Mouse (Mus musculus): ENCODE measurements around the gene Sema3g. TPM values are rescaled to one million over a fixed set of nuclear protein-coding genes. Genes with fewer than 3 reads are reported as not detected.
A peak's percentile ranks its signal among the peaks of the same experiment; 100 is the strongest.

The Sema3g gene
- polyA plus RNA-seq, 1 experiment: 0.14 TPM

DNA sequence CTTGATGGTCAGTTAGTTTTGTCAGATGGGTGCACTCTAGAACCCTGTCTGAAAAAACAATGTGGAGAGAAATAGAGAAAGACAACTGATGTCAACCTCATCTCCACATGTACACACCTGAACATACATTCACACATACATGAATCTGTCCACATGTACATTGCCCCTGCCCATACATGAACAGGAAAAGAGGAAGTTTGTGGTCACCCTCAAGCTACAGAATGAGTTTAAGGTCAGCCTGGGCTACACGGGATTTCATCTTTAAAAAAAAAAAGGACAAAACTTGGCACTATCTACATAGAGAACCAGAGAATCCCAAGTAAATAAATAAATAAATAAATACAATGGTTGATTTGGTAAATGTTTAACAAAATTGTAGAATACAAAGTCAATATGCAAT is 27.1 kb downstream of the Sema3g start:
- Histone ChIP-seq H3K79me3 (ENCODE audit: low read depth) (no peaks in the 10 kb centered on the region), H3K27me3 (ENCODE audit: control insufficient read depth, insufficient read depth, insufficient read length) (no peaks in the 10 kb centered on the region), H3K79me2 (ENCODE audit: control insufficient read depth, insufficient read depth) (no peaks in the 10 kb centered on the region), H3K4me3 (ENCODE audit: insufficient read depth, poor library complexity, severe bottlenecking) (no peak overlapping the region), H3K36me3 (ENCODE audit: control insufficient read depth, insufficient read depth) (no peaks in the 10 kb centered on the region), H3ac (ENCODE audit: control insufficient read depth, insufficient read length, low read depth) (no peak overlapping the region)
- TF ChIP-seq MYOD1 (IDR thresholded peaks at IDR 0.05; ENCODE audit: control insufficient read depth, insufficient read length, low read depth) (no peak), MAX (IDR thresholded peaks at IDR 0.05) (no peak), CEBPB (IDR thresholded peaks at IDR 0.05; ENCODE audit: low read depth) (no peak), MYOG (IDR thresholded peaks at IDR 0.05; ENCODE audit: control insufficient read depth, extremely low read depth, insufficient read length) (no peak), CTCF (IDR thresholded peaks at IDR 0.05; ENCODE audit: control insufficient read depth, insufficient read depth, insufficient read length) (no peak), USF1 (IDR thresholded peaks at IDR 0.05; ENCODE audit: low read depth) (no peak), FOSL1 (IDR thresholded peaks at IDR 0.05; ENCODE audit: insufficient read depth, low read length, poor library complexity, severe bottlenecking) (no peak)

DNA sequence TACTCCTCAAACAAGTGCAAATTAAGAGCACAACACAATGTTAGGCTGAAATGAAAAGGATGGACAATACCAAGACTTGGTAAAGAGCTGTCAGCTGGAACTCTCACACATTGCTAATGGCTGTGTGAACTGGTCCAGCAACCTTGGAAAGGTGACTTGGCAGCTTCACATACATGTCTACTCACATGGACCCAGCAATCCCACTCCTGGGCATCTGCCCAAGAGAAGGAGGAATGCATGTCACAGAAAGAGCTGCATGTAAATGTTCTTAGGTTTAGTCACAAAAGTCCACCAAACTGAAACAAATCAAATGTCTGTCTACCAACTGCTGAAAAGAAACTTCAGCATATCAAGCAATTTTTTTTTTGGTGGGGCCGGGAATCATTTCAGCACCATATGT is 28.3 kb downstream of the Sema3g start:
- Histone ChIP-seq H3ac (ENCODE audit: control insufficient read depth, insufficient read length, low read depth) (no peak overlapping the region), H3K4me3 (ENCODE audit: insufficient read depth, poor library complexity, severe bottlenecking) (no peak overlapping the region), H3K36me3 (ENCODE audit: control insufficient read depth, insufficient read depth) (no peaks in the 10 kb centered on the region), H3K79me2 (ENCODE audit: control insufficient read depth, insufficient read depth) (no peaks in the 10 kb centered on the region), H3K79me3 (ENCODE audit: low read depth) (no peaks in the 10 kb centered on the region), H3K27me3 (ENCODE audit: control insufficient read depth, insufficient read depth, insufficient read length) (no peaks in the 10 kb centered on the region)
- TF ChIP-seq USF1 (IDR thresholded peaks at IDR 0.05; ENCODE audit: low read depth): no peak
- no peak for TF ChIP-seq CTCF (IDR thresholded peaks at IDR 0.05; ENCODE audit: control insufficient read depth, insufficient read depth, insufficient read length)
- no peak for TF ChIP-seq FOSL1 (IDR thresholded peaks at IDR 0.05; ENCODE audit: insufficient read depth, low read length, poor library complexity, severe bottlenecking)
- no peak for TF ChIP-seq MYOD1 (IDR thresholded peaks at IDR 0.05; ENCODE audit: control insufficient read depth, insufficient read length, low read depth)
- no peak for TF ChIP-seq MYOG (IDR thresholded peaks at IDR 0.05; ENCODE audit: control insufficient read depth, extremely low read depth, insufficient read length)
- no peak for TF ChIP-seq CEBPB (IDR thresholded peaks at IDR 0.05; ENCODE audit: low read depth)
- TF ChIP-seq MAX (IDR thresholded peaks at IDR 0.05): no peak

DNA sequence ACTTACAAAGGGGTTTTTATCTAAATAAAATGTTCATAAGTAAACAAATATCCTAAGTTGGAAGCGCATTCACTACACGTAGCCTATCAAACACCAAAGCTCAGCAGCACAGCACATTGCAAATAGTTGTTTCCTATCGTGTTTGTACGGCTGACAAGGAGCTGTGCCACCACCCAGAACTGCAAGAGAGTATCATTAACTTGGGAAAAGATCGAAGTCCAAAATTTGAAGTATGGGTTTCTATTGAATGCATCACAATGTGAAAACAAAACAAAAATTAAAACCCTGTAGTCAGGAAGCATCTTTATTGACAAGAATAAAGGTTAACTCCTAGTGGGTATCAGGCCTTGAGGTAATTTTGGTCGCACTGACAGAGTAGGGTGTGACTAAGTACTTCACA is 30.7 kb downstream of the Sema3g start:
- H3K27me3 ChIP-seq (ENCODE audit: control insufficient read depth, insufficient read depth, insufficient read length): no peaks in the 10 kb centered on the region
- no peak overlapping the region for H3ac ChIP-seq (ENCODE audit: control insufficient read depth, insufficient read length, low read depth)
- no peak overlapping the region for H3K4me3 ChIP-seq (ENCODE audit: insufficient read depth, poor library complexity, severe bottlenecking)
- peaks cover 22% of the 10 kb centered on the region for H3K79me2 ChIP-seq (ENCODE audit: control insufficient read depth, insufficient read depth)
- TF ChIP-seq CTCF (IDR thresholded peaks at IDR 0.05; ENCODE audit: control insufficient read depth, insufficient read depth, insufficient read length) (no peak), FOSL1 (IDR thresholded peaks at IDR 0.05; ENCODE audit: insufficient read depth, low read length, poor library complexity, severe bottlenecking) (no peak)
- peaks cover 7% of the 10 kb centered on the region for H3K36me3 ChIP-seq (ENCODE audit: control insufficient read depth, insufficient read depth)
- H3K79me3 ChIP-seq (ENCODE audit: low read depth): peaks cover 20% of the 10 kb centered on the region

DNA sequence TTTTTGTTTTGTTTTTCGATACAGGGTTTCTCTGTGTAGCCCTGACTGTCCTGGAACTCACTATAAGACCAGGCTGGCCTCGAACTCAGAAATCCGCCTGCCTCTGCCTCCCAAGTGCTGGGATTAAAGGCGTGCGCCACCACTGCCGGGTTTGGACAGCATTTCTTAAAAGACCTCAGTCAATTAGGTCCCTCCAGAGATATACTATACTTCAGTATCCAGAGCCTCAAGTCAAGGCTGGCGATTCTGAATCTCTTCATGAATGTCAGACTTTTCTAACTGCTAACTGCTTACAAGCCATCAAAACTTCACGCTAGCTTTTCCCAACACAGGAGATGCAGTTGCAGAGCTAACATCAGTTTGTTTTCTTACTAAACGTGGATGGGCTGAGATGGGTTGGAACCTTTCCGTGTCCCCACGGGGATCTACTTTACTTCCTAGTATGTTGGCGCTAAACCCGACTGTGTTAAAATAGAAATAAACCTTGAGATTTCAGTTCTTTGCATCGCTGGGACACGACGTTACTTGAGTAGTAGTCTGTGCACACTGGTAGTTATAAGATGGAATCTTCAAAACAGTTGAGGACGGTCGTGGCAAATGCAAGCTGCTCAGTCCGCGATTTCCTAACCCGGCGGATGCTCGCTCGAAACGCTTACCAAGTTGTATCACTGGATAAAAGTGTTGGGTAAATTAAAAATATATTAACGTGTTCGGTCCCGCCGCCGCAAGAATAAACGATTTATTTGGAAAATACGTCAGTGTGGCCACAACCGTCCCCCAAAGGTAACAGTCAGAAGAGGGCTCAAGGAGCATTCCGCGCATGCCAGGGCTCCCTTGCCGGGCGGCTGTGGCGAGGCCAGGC is 32.8 kb downstream of the Sema3g start:
- no peaks in the 10 kb centered on the region for H3K27me3 ChIP-seq (ENCODE audit: control insufficient read depth, insufficient read depth, insufficient read length)
- peaks cover 33% of the 10 kb centered on the region for H3K79me2 ChIP-seq (ENCODE audit: control insufficient read depth, insufficient read depth)
- peak overlapping the region; percentile 97 for H3K4me3 ChIP-seq (ENCODE audit: insufficient read depth, poor library complexity, severe bottlenecking)
- peak overlapping the region; percentile 86 for H3ac ChIP-seq (ENCODE audit: control insufficient read depth, insufficient read length, low read depth)
- H3K79me3 ChIP-seq (ENCODE audit: low read depth): peaks cover 26% of the 10 kb centered on the region
- TF ChIP-seq USF1 (IDR thresholded peaks at IDR 0.05; ENCODE audit: low read depth): no peak
- no peak for TF ChIP-seq FOSL1 (IDR thresholded peaks at IDR 0.05; ENCODE audit: insufficient read depth, low read length, poor library complexity, severe bottlenecking)
- TF ChIP-seq MAX (IDR thresholded peaks at IDR 0.05): no peak
- TF ChIP-seq MYOD1 (IDR thresholded peaks at IDR 0.05; ENCODE audit: control insufficient read depth, insufficient read length, low read depth): no peak
- peaks cover 28% of the 10 kb centered on the region for H3K36me3 ChIP-seq (ENCODE audit: control insufficient read depth, insufficient read depth)

DNA sequence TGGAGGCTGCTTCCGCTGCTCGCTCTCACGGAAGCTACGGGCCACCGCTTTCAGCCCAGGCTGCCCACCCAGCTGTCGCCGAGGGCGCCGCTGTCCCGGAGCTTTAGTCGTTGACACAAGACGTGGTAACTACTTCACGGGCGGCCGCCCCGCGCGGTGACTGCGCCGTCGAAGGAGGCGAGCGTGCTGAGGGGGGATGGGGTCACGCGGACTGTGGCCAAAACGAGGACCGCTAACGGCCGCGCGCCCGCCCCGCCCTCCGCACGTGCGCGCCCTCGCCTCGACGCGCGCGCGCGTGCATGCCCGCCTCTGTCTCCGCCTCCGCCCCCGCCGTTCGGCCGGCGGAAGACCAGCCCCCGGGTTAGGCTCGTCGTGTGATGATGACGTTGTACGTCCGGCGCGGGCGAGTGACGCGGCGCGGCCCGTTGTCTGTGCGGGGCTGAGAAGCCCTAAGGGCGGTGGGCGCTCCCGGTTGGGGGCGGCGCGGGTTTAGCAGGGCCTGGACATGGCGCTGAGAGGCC is 33.5 kb downstream of the Sema3g start, which contains the start of the genes Phf7 and Bap1:
Phf7 (minus strand) TSS at position 234 of the 521 bp plus-strand sequence.
Bap1 (plus strand) TSS at position 367 of the 521 bp plus-strand sequence.
- TF ChIP-seq MYOD1 (IDR thresholded peaks at IDR 0.05; ENCODE audit: control insufficient read depth, insufficient read length, low read depth) (no peak), MAX (IDR thresholded peaks at IDR 0.05) (peak; percentile 93)
- H3K79me3 ChIP-seq (ENCODE audit: low read depth): peaks cover 26% of the 10 kb centered on the region
- H3K79me2 ChIP-seq (ENCODE audit: control insufficient read depth, insufficient read depth): peaks cover 33% of the 10 kb centered on the region
- peak within 1 kb of the TSS; percentile 97 for H3ac ChIP-seq (ENCODE audit: control insufficient read depth, insufficient read length, low read depth)
- H3K27me3 ChIP-seq (ENCODE audit: control insufficient read depth, insufficient read depth, insufficient read length): no peaks in the 10 kb centered on the region
- H3K4me3 ChIP-seq (ENCODE audit: insufficient read depth, poor library complexity, severe bottlenecking): peak within 1 kb of the TSS; percentile 97
- peaks cover 35% of the 10 kb centered on the region for H3K36me3 ChIP-seq (ENCODE audit: control insufficient read depth, insufficient read depth)

DNA sequence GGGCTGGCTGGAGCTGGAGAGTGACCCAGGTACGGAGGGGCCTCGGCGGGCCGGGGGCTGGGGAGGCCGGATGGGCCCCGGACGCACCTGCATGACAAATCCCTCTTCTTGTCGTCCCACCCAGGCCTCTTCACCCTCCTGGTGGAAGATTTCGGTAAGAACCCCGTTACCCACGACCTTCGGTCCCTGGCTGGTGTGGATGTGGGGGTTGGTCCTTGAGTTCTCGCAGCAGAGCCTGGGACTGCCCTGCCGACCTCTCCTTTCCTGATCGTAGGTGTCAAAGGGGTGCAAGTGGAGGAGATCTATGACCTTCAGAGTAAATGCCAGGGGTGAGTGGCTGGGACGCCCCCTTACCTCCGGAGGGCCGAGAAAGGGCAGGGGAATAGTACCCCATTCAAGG is 34.0 kb downstream of the Sema3g start:
- H3K79me3 ChIP-seq (ENCODE audit: low read depth): peaks cover 26% of the 10 kb centered on the region
- peaks cover 33% of the 10 kb centered on the region for H3K79me2 ChIP-seq (ENCODE audit: control insufficient read depth, insufficient read depth)
- H3K4me3 ChIP-seq (ENCODE audit: insufficient read depth, poor library complexity, severe bottlenecking): peak overlapping the region; percentile 97
- no peaks in the 10 kb centered on the region for H3K27me3 ChIP-seq (ENCODE audit: control insufficient read depth, insufficient read depth, insufficient read length)
- peaks cover 40% of the 10 kb centered on the region for H3K36me3 ChIP-seq (ENCODE audit: control insufficient read depth, insufficient read depth)
- H3ac ChIP-seq (ENCODE audit: control insufficient read depth, insufficient read length, low read depth): peak overlapping the region; percentile 97
- TF ChIP-seq MAX (IDR thresholded peaks at IDR 0.05) (no peak), MYOD1 (IDR thresholded peaks at IDR 0.05; ENCODE audit: control insufficient read depth, insufficient read length, low read depth) (no peak)
